Mouse (Mus musculus) hindbrain, embryonic 16.5 days (tissue): ENCODE measurements around the gene Cdh6. TPM values are rescaled to one million over a fixed set of nuclear protein-coding genes. Genes with fewer than 3 reads are reported as not detected.

ENCODE experiments used
- ATAC-seq: fragments of 200-750 bp; cut with Nextera tagmentation; 2 replicates; pipeline ENCODE4 v1.8.0; 2017; ENCODE audit warnings: moderate TSS enrichment, moderate library complexity
- H3K27ac ChIP-seq: fragments of 300-500 bp; sonication (generic); 2 replicates; pipeline ENCODE4 v1.5.1; 2014; ENCODE audit warnings: low read depth, mild to moderate bottlenecking, control low read depth, low read length, moderate library complexity
- H3K27me3 ChIP-seq: fragments of 300-500 bp; sonication (generic); replicated peaks from 2 replicates; pipeline ENCODE4 v1.6.1; 2014; ENCODE audit warnings: low read length; ENCODE audit not compliant: control insufficient read depth, insufficient read depth
- H3K36me3 ChIP-seq: fragments of 300-500 bp; sonication (generic); 2 replicates; pipeline ENCODE4 v1.6.1; 2014; ENCODE audit warnings: mild to moderate bottlenecking, low read length, moderate library complexity, mixed read lengths; ENCODE audit not compliant: control insufficient read depth, insufficient read depth
- H3K4me1 ChIP-seq: fragments of 300-500 bp; sonication (generic); 2 replicates; pipeline ENCODE4 v1.6.1; 2014; ENCODE audit warnings: low read depth, low read length; ENCODE audit not compliant: control insufficient read depth, insufficient read depth
- H3K4me2 ChIP-seq: fragments of 300-500 bp; sonication (generic); 2 replicates; pipeline ENCODE4 v1.6.1; 2014; ENCODE audit warnings: mild to moderate bottlenecking, low read length, control low read depth, moderate library complexity
- H3K4me3 ChIP-seq: fragments of 300-500 bp; sonication (generic); 2 replicates; pipeline ENCODE4 v1.5.1; 2014; ENCODE audit warnings: mild to moderate bottlenecking, low read length, control low read depth, moderate library complexity
- H3K9ac ChIP-seq: fragments of 300-500 bp; sonication (generic); 2 replicates; pipeline ENCODE4 v1.6.1; 2014; ENCODE audit warnings: low read depth, mild to moderate bottlenecking, control low read depth, low read length, moderate library complexity
- H3K9me3 ChIP-seq: fragments of 300-500 bp; sonication (generic); 2 replicates; pipeline ENCODE4 v1.6.1; 2014; ENCODE audit warnings: mild to moderate bottlenecking, low read length, moderate library complexity; ENCODE audit not compliant: control insufficient read depth
- WGBS: fragments of 180-500 bp; shearing (Covaris S2); extraction: QIAGEN DNeasy Blood & Tissue Kit; methylation state at CpG from one replicate; pipeline ENCODE4 v1.1.7; 2014; 5-methylcytosine and 5-hydroxymethylcytosine counted together
- polyA plus RNA-seq: library from polyadenylated mRNA; unstranded; fragments of >200 nt; fragmentation: Nextera tagmentation; extraction: Ambion mirVana; gene quantifications from 2 replicates; pipeline ENCODE4 v1.2.1, GENCODE M21; 2015

Cdh6 gene
- polyA plus RNA-seq, 1 experiment from 2014 or later = 18.5 TPM

- no peak overlapping the region for H3K4me3 ChIP-seq
- no peaks in the 10 kb centered on the region for H3K27me3 ChIP-seq
- H3K4me1 ChIP-seq = peaks cover 4% of the 10 kb centered on the region; the same call in 1 of the 2 replicates
- no peak for ATAC-seq
- H3K36me3 ChIP-seq = no peaks in the 10 kb centered on the region
- no peak overlapping the region for H3K9ac ChIP-seq
- WGBS = 84% methylated on average over 3 of the region's 3 CpGs
- H3K27ac ChIP-seq = no peak overlapping the region
- H3K4me2 ChIP-seq = no peak overlapping the region
- no peaks in the 10 kb centered on the region for H3K9me3 ChIP-seq
These were observed 41.0 kb downstream of the Cdh6 start for GRCm38 (mm10) chr15:13132493-13132892.

GRCm38 (mm10) chr15:13130246-13130645, 43.2 kb downstream of the Cdh6 start:
- Histone ChIP-seq H3K36me3 (no peaks in the 10 kb centered on the region), H3K9me3 (no peaks in the 10 kb centered on the region), H3K27me3 (no peaks in the 10 kb centered on the region), H3K27ac (no peak overlapping the region), H3K9ac (no peak overlapping the region), H3K4me1 (no peaks in the 10 kb centered on the region; the same call in 1 of the 2 replicates), H3K4me3 (no peak overlapping the region), H3K4me2 (no peak overlapping the region)
- no peak for ATAC-seq
- 77% methylated on average over 5 of the region's 5 CpGs for WGBS

- Histone ChIP-seq H3K27me3 (no peaks in the 10 kb centered on the region), H3K4me3 (no peak overlapping the region), H3K4me2 (no peak overlapping the region), H3K27ac (no peak overlapping the region), H3K9ac (no peak overlapping the region), H3K9me3 (no peaks in the 10 kb centered on the region), H3K36me3 (no peaks in the 10 kb centered on the region), H3K4me1 (no peaks in the 10 kb centered on the region)
- WGBS = 58% methylated on average over 6 of the region's 6 CpGs
- no peak for ATAC-seq
These were observed 73.1 kb downstream of the Cdh6 start for GRCm38 (mm10) chr15:13100341-13100740.

- no peaks in the 10 kb centered on the region for H3K27me3 ChIP-seq
- H3K4me3 ChIP-seq = no peak overlapping the region
- no peaks in the 10 kb centered on the region for H3K9me3 ChIP-seq
- H3K36me3 ChIP-seq = no peaks in the 10 kb centered on the region
- no peak for ATAC-seq
- no peak overlapping the region for H3K4me2 ChIP-seq
- H3K27ac ChIP-seq = no peak overlapping the region
- 68% methylated on average over 6 of the region's 6 CpGs for WGBS
- H3K9ac ChIP-seq = no peak overlapping the region
- peaks cover 3% of the 10 kb centered on the region for H3K4me1 ChIP-seq
These were observed 75.6 kb downstream of the Cdh6 start for GRCm38 (mm10) chr15:13097861-13098260.

- 0 out of 2 replicates have a peak, but pooled peaks have one; percentile 32 for ATAC-seq
- H3K27ac ChIP-seq = no peak overlapping the region
- WGBS = 53% methylated on average over 9 of the region's 9 CpGs
These were observed 78.1 kb downstream of the Cdh6 start for GRCm38 (mm10) chr15:13095406-13095805.

GRCm38 (mm10) chr15:13094881-13095256, 78.6 kb downstream of the Cdh6 start:
- ATAC-seq = no peak
- H3K36me3 ChIP-seq = no peaks in the 10 kb centered on the region

More at GRCm38 (mm10) chr15:13095406-13095805, 78.1 kb downstream of the Cdh6 start:
- no peak overlapping the region for H3K4me2 ChIP-seq
- H3K4me3 ChIP-seq = no peak overlapping the region
- H3K9ac ChIP-seq = no peak overlapping the region
- H3K27me3 ChIP-seq = no peaks in the 10 kb centered on the region
- H3K4me1 ChIP-seq = peaks cover 3% of the 10 kb centered on the region
- no peaks in the 10 kb centered on the region for H3K36me3 ChIP-seq
- H3K9me3 ChIP-seq = no peaks in the 10 kb centered on the region

GRCm38 (mm10) chr15:13093954-13094880, 79.3 kb downstream of the Cdh6 start:
- H3K4me2 ChIP-seq = no peak overlapping the region
- H3K9me3 ChIP-seq = no peaks in the 10 kb centered on the region
- H3K27me3 ChIP-seq = no peaks in the 10 kb centered on the region
- no peak overlapping the region for H3K4me3 ChIP-seq
- peaks cover 3% of the 10 kb centered on the region for H3K4me1 ChIP-seq
- peak; percentile 76 for ATAC-seq
- no peaks in the 10 kb centered on the region for H3K36me3 ChIP-seq
- H3K27ac ChIP-seq = no peak overlapping the region
- no peak overlapping the region for H3K9ac ChIP-seq
- WGBS = 62% methylated on average over 19 of the region's 19 CpGs

More at GRCm38 (mm10) chr15:13094881-13095256, 78.6 kb downstream of the Cdh6 start:
- Histone ChIP-seq H3K4me1 (peaks cover 3% of the 10 kb centered on the region), H3K9ac (no peak overlapping the region), H3K27me3 (no peaks in the 10 kb centered on the region), H3K9me3 (no peaks in the 10 kb centered on the region), H3K27ac (no peak overlapping the region), H3K4me2 (no peak overlapping the region), H3K4me3 (no peak overlapping the region)
- 66% methylated on average over 7 of the region's 7 CpGs for WGBS

- H3K4me1 ChIP-seq = peaks cover 3% of the 10 kb centered on the region
- H3K27ac ChIP-seq = no peak overlapping the region
- H3K27me3 ChIP-seq = no peaks in the 10 kb centered on the region
- 78% methylated on average over 13 of the region's 13 CpGs for whole genome bisulfite sequencing
- H3K36me3 ChIP-seq = no peaks in the 10 kb centered on the region
- no peak overlapping the region for H3K9ac ChIP-seq
- H3K9me3 ChIP-seq = no peaks in the 10 kb centered on the region
- no peak overlapping the region for H3K4me2 ChIP-seq
- no peak overlapping the region for H3K4me3 ChIP-seq
- no peak for ATAC-seq
These were observed 81.4 kb downstream of the Cdh6 start for GRCm38 (mm10) chr15:13092064-13092463.

- Histone ChIP-seq H3K27ac (no peak overlapping the region), H3K27me3 (no peaks in the 10 kb centered on the region), H3K9me3 (no peaks in the 10 kb centered on the region), H3K36me3 (no peaks in the 10 kb centered on the region), H3K4me3 (no peak overlapping the region), H3K4me2 (no peak overlapping the region), H3K9ac (no peak overlapping the region), H3K4me1 (no peaks in the 10 kb centered on the region)
- 45% methylated on average over 7 of the region's 7 CpGs for WGBS
- ATAC-seq = peak; percentile 76
These were observed 84.9 kb downstream of the Cdh6 start for GRCm38 (mm10) chr15:13088504-13089058.
